ENCODE assay signal across 26 mouse cellular contexts in genomic region chr4:101333868-101334267, GRCm38 (mm10).
"Had no signal": no experiment of that assay in that cellular context is flagged by ENCODE, and none has a peak within 500 bp of the region (broad histone marks: within the 10 kb centered on the region; RNA-seq: fewer than 3 reads in every experiment).

No protein-coding gene starts in this region.

- H3K27ac ChIP-seq: heart, embryonic 10.5 days; heart, embryonic 13.5 days; heart, embryonic 15.5 days; hindbrain, embryonic 12.5 days; hindbrain, embryonic 13.5 days; hindbrain, embryonic 14.5 days; hindbrain, embryonic 15.5 days; hindbrain, postnatal 0 days; intestine, embryonic 15.5 days; kidney, embryonic 15.5 days; kidney, postnatal 0 days; left cerebral cortex, adult 2 months had no signal

- H3K4me3 ChIP-seq: heart, embryonic 10.5 days; heart, embryonic 12.5 days; heart, embryonic 13.5 days; heart, embryonic 15.5 days; hindbrain, embryonic 10.5 days; hindbrain, embryonic 12.5 days; hindbrain, embryonic 13.5 days; hindbrain, embryonic 15.5 days; intestine, embryonic 15.5 days; kidney, embryonic 15.5 days; left cerebral cortex, adult 2 months had no signal

- H3K36me3 ChIP-seq: heart, embryonic 10.5 days; heart, embryonic 12.5 days; heart, embryonic 13.5 days; heart, embryonic 15.5 days; hindbrain, embryonic 10.5 days; hindbrain, embryonic 12.5 days; hindbrain, embryonic 13.5 days; hindbrain, embryonic 15.5 days; intestine, embryonic 15.5 days; kidney, embryonic 15.5 days had no signal

- ATAC-seq: hindbrain, embryonic 16.5 days; hindbrain, postnatal 0 days; inflammation-experienced regulatory T-cells, adult 6 months; intestine, embryonic 15.5 days; intestine, embryonic 16.5 days; intestine, postnatal 0 days had no signal

- H3K9me3 ChIP-seq: heart, embryonic 10.5 days; heart, embryonic 12.5 days; heart, embryonic 13.5 days; heart, embryonic 15.5 days; hindbrain, embryonic 10.5 days; hindbrain, embryonic 12.5 days; hindbrain, embryonic 13.5 days; hindbrain, embryonic 15.5 days; intestine, embryonic 15.5 days; kidney, embryonic 15.5 days had no signal

- H3K27me3 ChIP-seq: heart, embryonic 12.5 days; heart, embryonic 13.5 days; heart, embryonic 15.5 days; hindbrain, embryonic 12.5 days; hindbrain, embryonic 13.5 days; hindbrain, embryonic 15.5 days; intestine, embryonic 15.5 days; kidney, embryonic 15.5 days had no signal

- H3K4me2 ChIP-seq: heart, embryonic 12.5 days; heart, embryonic 13.5 days; heart, embryonic 15.5 days; hindbrain, embryonic 12.5 days; hindbrain, embryonic 13.5 days; hindbrain, embryonic 14.5 days; hindbrain, embryonic 15.5 days; intestine, embryonic 15.5 days; kidney, embryonic 15.5 days had no signal

- DNase-seq: heart, postnatal 10 days; heart, postnatal 14 days; heart, postnatal 36 days; heart, postnatal 4 days; kidney, adult 18-20 months; kidney, postnatal 4 days; layer of hippocampus, adult 9-11 months; layer of hippocampus, postnatal 36 days had no signal

- H3K4me1 ChIP-seq: hindbrain, embryonic 12.5 days; hindbrain, embryonic 13.5 days; hindbrain, embryonic 15.5 days; kidney, embryonic 15.5 days had no signal

- H3K9ac ChIP-seq: heart, embryonic 12.5 days; heart, embryonic 13.5 days; heart, embryonic 15.5 days; hindbrain, embryonic 12.5 days; hindbrain, embryonic 13.5 days; hindbrain, embryonic 14.5 days; hindbrain, embryonic 15.5 days; intestine, embryonic 15.5 days; kidney, embryonic 15.5 days had no signal
